Comparison of ENCODE assay signal across 8 mouse cellular contexts in the genomic region with DNA sequence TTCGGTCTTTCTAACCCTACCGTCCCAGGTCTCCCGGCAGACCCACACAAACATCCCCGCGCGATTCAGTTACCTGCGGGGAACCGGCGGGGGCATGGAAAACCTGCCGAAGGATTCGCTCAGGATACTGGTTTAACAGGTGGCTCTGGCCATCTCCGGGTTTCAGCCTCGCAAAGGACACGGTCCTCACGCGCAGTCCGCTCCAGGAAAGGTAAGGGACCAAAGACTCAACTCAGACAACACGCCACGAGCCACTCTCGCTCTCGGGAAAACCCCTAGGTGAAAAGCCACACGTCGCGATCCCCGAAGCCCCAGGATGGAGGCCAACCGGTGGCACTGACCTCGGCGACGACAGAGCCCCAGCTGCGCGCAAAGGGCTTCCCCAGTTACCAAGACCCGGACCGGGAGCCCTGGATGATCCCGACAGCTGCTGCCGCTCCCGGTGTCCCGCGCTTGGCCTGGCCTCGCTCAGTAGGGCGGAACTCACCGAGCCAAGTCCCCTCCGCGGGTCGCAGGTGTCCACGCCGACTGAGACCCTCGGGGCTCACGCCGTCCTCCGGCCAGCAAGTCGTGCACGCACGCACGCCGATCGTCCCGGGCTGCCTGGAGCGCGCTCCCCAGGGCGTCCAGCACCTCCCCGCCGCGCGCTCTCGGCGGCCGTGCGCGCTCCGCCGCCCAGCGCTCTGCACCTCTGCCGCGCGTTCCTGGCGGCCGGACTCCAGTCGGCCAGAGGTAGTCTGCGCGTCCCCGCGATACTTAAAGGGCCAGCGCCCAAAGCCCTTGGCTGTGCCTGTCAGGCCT. TPM values are rescaled to one million over a fixed set of nuclear protein-coding genes. Genes with fewer than 3 reads are reported as not detected.
DNase-seq lines count a peak whose midpoint lies in the region; ATAC-seq and TF ChIP-seq lines count a peak whose summit lies in the region.

A gene (minus strand): TSS at position 657 of the 801 bp plus-strand sequence.

- no peak for TF ChIP-seq EP300 in heart, adult 2 months (IDR thresholded peaks at IDR 0.05; ENCODE audit: insufficient read depth, low read depth, low read length)

- under 1% methylated on average over 83 of the region's 83 CpGs for WGBS in embryonic facial prominence, embryonic 10.5 days
- WGBS in heart, adult 2 months, result 1% methylated on average over 82 of the region's 83 CpGs
- under 1% methylated on average over 83 of the region's 83 CpGs for WGBS in limb, embryonic 10.5 days
- WGBS in midbrain, embryonic 10.5 days, result under 1% methylated on average over 80 of the region's 83 CpGs

- H3K4me1 ChIP-seq in bone marrow macrophage, adult 2 months (ENCODE audit: control insufficient read depth, insufficient read depth, low read length), result no peaks in the 10 kb centered on the region
- H3K4me1 ChIP-seq in embryonic facial prominence, embryonic 10.5 days, result peaks cover 9% of the 10 kb centered on the region
- 0 out of 2 replicates have a peak, but pooled peaks cover 1% of the 10 kb centered on the region for H3K4me1 ChIP-seq in heart, adult 2 months (ENCODE audit: control insufficient read depth, insufficient read depth, low read length)
- peaks cover 9% of the 10 kb centered on the region for H3K4me1 ChIP-seq in limb, embryonic 10.5 days
- peaks cover 13% of the 10 kb centered on the region for H3K4me1 ChIP-seq in midbrain, embryonic 10.5 days

- H3K9me3 ChIP-seq in embryonic facial prominence, embryonic 10.5 days, result no peaks in the 10 kb centered on the region
- H3K9me3 ChIP-seq in limb, embryonic 10.5 days (replicated peaks), result no peaks in the 10 kb centered on the region
- no peaks in the 10 kb centered on the region for H3K9me3 ChIP-seq in midbrain, embryonic 10.5 days (replicated peaks)

- TF ChIP-seq CTCF in bone marrow macrophage, adult 2 months (IDR thresholded peaks at IDR 0.05; ENCODE audit: low read depth, low read length), result no peak
- TF ChIP-seq CTCF in heart, adult 2 months (IDR thresholded peaks at IDR 0.05), result no peak

- TF ChIP-seq POLR2A in bone marrow macrophage, adult 2 months (IDR thresholded peaks at IDR 0.05; ENCODE audit: borderline replicate concordance, low read depth, low read length), result no peak
- TF ChIP-seq POLR2A in heart, adult 2 months (IDR thresholded peaks at IDR 0.05; ENCODE audit: insufficient read depth, low read depth, low read length), result peak; percentile 56; the same call in 1 of the 2 replicates

- peak within 1 kb of the TSS; percentile 79 for H3K4me3 ChIP-seq in bone marrow macrophage, adult 2 months (ENCODE audit: insufficient read depth, low read length)
- H3K4me3 ChIP-seq in embryonic facial prominence, embryonic 10.5 days, result peak within 1 kb of the TSS; percentile 71
- peak within 1 kb of the TSS; percentile 76 for H3K4me3 ChIP-seq in heart, adult 2 months
- H3K4me3 ChIP-seq in limb, embryonic 10.5 days, result peak within 1 kb of the TSS; percentile 77
- H3K4me3 ChIP-seq in midbrain, embryonic 10.5 days, result peak within 1 kb of the TSS; percentile 70

- DNase-seq in embryonic facial prominence, embryonic 10.5 days (ENCODE audit: low spot score), result peak; percentile 90
- peak; percentile 85 to 90 for DNase-seq in heart, adult 2 months
- DNase-seq in kidney, adult 11 months, result peak; percentile 84
- peak; percentile 86 for DNase-seq in limb, embryonic 10.5 days (ENCODE audit: low spot score)
- DNase-seq in midbrain, embryonic 10.5 days (ENCODE audit: low spot score), result peak; percentile 82
- DNase-seq in skeletal muscle tissue, adult 2 months (ENCODE audit: low read depth, low spot score), result peak; percentile 47

- intact Hi-C loops in heart, adult 2 months (cut with DNase I), result no loop called here

- ATAC-seq in monocyte, adult 5-6 weeks (replicated peaks; ENCODE audit: insufficient number of reproducible peaks, low FRiP score, low TSS enrichment, poor library complexity, severe bottlenecking), result no peak

- no peaks in the 10 kb centered on the region for H3K36me3 ChIP-seq in embryonic facial prominence, embryonic 10.5 days (replicated peaks)
- H3K36me3 ChIP-seq in heart, adult 2 months (ENCODE audit: control insufficient read depth, insufficient read depth, low read length), result no peaks in the 10 kb centered on the region
- no peaks in the 10 kb centered on the region for H3K36me3 ChIP-seq in limb, embryonic 10.5 days
- no peaks in the 10 kb centered on the region for H3K36me3 ChIP-seq in midbrain, embryonic 10.5 days

- H3K9ac ChIP-seq in heart, adult 2 months (ENCODE audit: low read depth, low read length), result peak within 1 kb of the TSS; percentile 85

- no peaks in the 10 kb centered on the region for H3K79me2 ChIP-seq in heart, adult 2 months (replicated peaks; ENCODE audit: control insufficient read depth, insufficient read depth, low read length)

- H3K27ac ChIP-seq in bone marrow macrophage, adult 2 months (ENCODE audit: insufficient read depth, low read depth, low read length), result no peak within 1 kb of the TSS
- H3K27ac ChIP-seq in embryonic facial prominence, embryonic 10.5 days (replicated peaks), result peak within 1 kb of the TSS; percentile 68
- H3K27ac ChIP-seq in heart, adult 2 months, result peak within 1 kb of the TSS; percentile 68
- peak within 1 kb of the TSS; percentile 82 for H3K27ac ChIP-seq in limb, embryonic 10.5 days
- peak within 1 kb of the TSS; percentile 78 for H3K27ac ChIP-seq in midbrain, embryonic 10.5 days (replicated peaks)

- H3K27me3 ChIP-seq in embryonic facial prominence, embryonic 10.5 days (replicated peaks; ENCODE audit: low read depth, poor library complexity, severe bottlenecking), result peaks cover 35% of the 10 kb centered on the region
- no peaks in the 10 kb centered on the region for H3K27me3 ChIP-seq in heart, adult 2 months (ENCODE audit: control insufficient read depth, insufficient read depth, low read length)
- H3K27me3 ChIP-seq in limb, embryonic 10.5 days (ENCODE audit: low read depth, poor library complexity, severe bottlenecking), result peaks cover 33% of the 10 kb centered on the region
- H3K27me3 ChIP-seq in midbrain, embryonic 10.5 days (ENCODE audit: low read depth, poor library complexity, severe bottlenecking), result peaks cover 34% of the 10 kb centered on the region

RNA-seq across cellular contexts. Expression of the gene that starts here (rescaled TPM):
- polyA plus RNA-seq in bone marrow macrophage, adult 2 months (2012; ENCODE audit: insufficient read depth, insufficient read length, missing spikeins), result not detected in 2 replicates
- polyA plus RNA-seq in embryonic facial prominence, embryonic 10.5 days (2016; fragmentation: Nextera tagmentation; extraction: Ambion mirVana), result 3.6 and 4.4 TPM in 2 replicates
- 10 to 100 TPM; 12.2 to 16.6 TPM for total RNA-seq in heart, adult 2 months (2021)
- 4.7 and 5.0 TPM in 2 replicates for polyA plus RNA-seq in heart, adult 2 months (2012; rRNA removed)
- polyA plus RNA-seq in limb, embryonic 10.5 days (2016; fragmentation: Nextera tagmentation; extraction: Ambion mirVana), result 4.2 and 5.1 TPM in 2 replicates
- polyA plus RNA-seq in midbrain, embryonic 10.5 days (2016; fragmentation: Nextera tagmentation; extraction: Ambion mirVana), result 3.2 and 3.3 TPM in 2 replicates
- total RNA-seq in monocyte, adult 5-6 weeks (2017), result 0.29 TPM in 1 of 3 replicates, not detected in the others

Comparison
In these comparisons a context has a peak if more than half of its experiments do, and no peak if none do; other contexts are left out.
1. RNA of the gene that starts here (total RNA-seq): 12.2 to 16.6 TPM in heart, adult 2 months; 0.29 TPM in monocyte, adult 5-6 weeks; every median in the first group is over 10 times any median in the second.
2. Peak in every context shown above with its lines, with median percentiles within 50 percentile points of each other: H3K4me3 ChIP-seq and DNase-seq.